Mouse (Mus musculus): ENCODE measurements around the gene Crmp1. TPM values are rescaled to one million over a fixed set of nuclear protein-coding genes. Genes with fewer than 3 reads are reported as not detected.

Gene Crmp1
- total and polyA plus RNA-seq, 2 experiments from 2014 or later: 851 to 954 TPM

DNA sequence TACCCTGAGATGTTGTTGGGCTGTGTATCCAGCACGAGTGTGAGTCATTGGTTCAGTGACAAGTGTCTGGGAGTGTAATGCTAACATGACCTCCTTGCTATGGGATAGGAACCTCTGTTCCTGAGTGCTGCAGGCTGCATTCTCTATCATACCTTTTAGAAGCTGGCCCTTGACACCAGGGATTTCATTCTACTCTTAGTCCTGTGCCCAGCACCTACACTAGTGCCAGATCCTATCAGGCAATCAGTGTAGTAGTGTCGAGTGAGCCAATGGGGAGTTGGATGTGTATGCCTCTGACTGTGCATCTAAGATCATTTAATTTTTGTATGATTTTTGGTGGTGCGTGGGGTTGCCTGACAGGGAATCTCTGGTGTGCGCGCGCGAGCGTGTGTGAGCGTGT lies 516 bp upstream of the Crmp1 start:
- H3K27me3 ChIP-seq (ENCODE audit: insufficient read depth, low read length): no peaks in the 10 kb centered on the region
- H3K9ac ChIP-seq (replicated peaks; ENCODE audit: low read length, poor library complexity, severe bottlenecking): peak overlapping the region; percentile 96
- DNase-seq (ENCODE audit: low spot score) (no peak), ATAC-seq (ENCODE audit: low FRiP score) (0 out of 2 replicates have a peak, but pooled peaks have one; percentile 1)
- WGBS: 7% methylated on average over 9 of the region's 9 CpGs
- peaks cover 8% of the 10 kb centered on the region; the same call in 1 of the 2 replicates for H3K4me1 ChIP-seq (ENCODE audit: insufficient read depth, low read length)
- H3K9me3 ChIP-seq (ENCODE audit: low read length): no peaks in the 10 kb centered on the region
- no peak for TF ChIP-seq CTCF (IDR thresholded peaks at IDR 0.05)
- no peaks in the 10 kb centered on the region for H3K36me3 ChIP-seq (ENCODE audit: insufficient read depth, low read length)
- H3K4me3 ChIP-seq (ENCODE audit: low read depth, low read length): peak overlapping the region; percentile 90
- peak overlapping the region; percentile 97 for H3K27ac ChIP-seq (ENCODE audit: low read depth, low read length)
- H3K4me2 ChIP-seq (ENCODE audit: low read depth, low read length, poor library complexity, severe bottlenecking): peak overlapping the region; percentile 85

DNA sequence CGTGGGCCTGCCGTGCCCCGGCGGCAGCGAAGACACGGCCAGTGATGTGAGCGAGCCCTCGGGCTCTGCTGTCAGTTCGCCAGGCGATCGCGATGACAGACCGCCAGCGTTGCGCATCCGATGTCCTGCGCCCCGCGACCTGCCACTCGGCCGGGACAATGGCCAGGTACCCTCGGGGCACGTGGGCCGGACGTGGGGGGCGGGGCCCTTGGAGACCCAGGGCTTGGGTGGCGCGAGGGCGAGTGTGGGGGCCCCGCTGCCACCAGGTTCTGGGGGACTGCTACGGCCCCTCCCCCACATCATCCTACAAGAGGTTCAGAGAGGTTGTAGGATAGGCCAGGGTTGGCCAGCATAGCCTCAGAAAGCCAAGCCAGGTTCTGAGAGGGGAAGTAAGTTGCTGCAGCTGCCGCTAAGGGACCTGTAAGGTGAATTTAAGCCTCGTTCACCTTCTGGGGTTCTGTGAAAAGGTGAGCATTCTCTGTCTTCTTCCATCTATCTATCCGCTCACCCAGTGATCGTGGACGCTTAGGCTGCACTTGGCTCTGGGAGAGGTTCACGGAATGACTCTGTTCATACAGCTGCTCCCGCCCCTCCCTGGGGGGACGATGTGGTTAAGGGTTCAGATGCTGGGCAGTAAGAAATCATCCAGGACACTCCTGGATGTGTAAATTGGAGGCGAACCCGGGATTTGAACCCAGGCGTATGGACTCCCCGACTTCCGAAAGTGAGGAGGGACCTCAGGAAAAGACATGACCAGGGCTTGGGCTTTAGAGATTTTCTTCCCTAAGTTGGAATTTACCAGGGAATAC lies 824 bp downstream of the Crmp1 start:
- ATAC-seq (ENCODE audit: low FRiP score): no peak
- Histone ChIP-seq H3K27me3 (ENCODE audit: insufficient read depth, low read length) (no peaks in the 10 kb centered on the region), H3K4me1 (ENCODE audit: insufficient read depth, low read length) (peaks cover 11% of the 10 kb centered on the region; the same call in 1 of the 2 replicates), H3K27ac (ENCODE audit: low read depth, low read length) (peak overlapping the region; percentile 97), H3K9me3 (ENCODE audit: low read length) (no peaks in the 10 kb centered on the region), H3K4me2 (ENCODE audit: low read depth, low read length, poor library complexity, severe bottlenecking) (peak overlapping the region; percentile 85), H3K9ac (replicated peaks; ENCODE audit: low read length, poor library complexity, severe bottlenecking) (peak overlapping the region; percentile 96), H3K36me3 (ENCODE audit: insufficient read depth, low read length) (no peaks in the 10 kb centered on the region), H3K4me3 (ENCODE audit: low read depth, low read length) (peak overlapping the region; percentile 90)
- DNase-seq (ENCODE audit: low spot score): no peak
- no peak for TF ChIP-seq CTCF (IDR thresholded peaks at IDR 0.05)
- WGBS: 9% methylated on average over 43 of the region's 44 CpGs

DNA sequence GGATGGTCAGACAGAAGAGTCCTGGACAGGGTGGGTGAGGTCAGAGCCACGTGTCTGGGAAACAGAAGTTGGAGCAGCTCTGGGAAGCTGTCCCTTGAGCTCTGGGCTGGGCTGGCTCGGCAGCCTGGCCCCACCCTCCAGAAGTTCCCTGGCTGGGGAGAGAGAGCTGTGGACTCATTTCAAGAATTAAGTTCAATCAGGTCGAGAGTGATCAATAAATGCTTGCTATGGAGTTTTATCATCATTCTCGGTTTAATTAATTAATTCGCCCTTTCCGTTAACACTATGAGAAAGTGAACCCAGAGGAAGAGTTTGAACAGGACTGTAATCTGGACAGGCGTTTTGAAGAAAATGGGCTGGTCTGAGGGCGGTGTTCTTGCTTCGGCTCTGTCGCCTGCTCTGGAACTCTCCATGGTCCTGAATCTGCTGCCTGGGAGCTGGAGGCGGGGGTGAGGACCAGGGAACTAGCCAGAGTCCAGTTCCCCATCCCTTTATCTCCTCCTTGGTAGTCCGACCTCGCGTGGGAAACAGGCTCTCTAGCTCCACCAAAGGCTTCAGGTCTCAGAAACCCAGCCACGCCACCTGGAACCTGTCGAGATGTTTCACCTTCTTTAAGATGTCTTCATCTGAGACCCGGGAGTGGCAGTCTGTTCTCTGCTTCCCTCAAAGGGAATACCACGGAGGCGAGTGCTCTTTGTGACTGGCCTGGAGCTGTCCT lies 1.6 kb downstream of the Crmp1 start:
- Histone ChIP-seq H3K4me2 (ENCODE audit: low read depth, low read length, poor library complexity, severe bottlenecking) (peak overlapping the region; percentile 85), H3K36me3 (ENCODE audit: insufficient read depth, low read length) (no peaks in the 10 kb centered on the region), H3K27ac (ENCODE audit: low read depth, low read length) (peak overlapping the region; percentile 97), H3K9ac (replicated peaks; ENCODE audit: low read length, poor library complexity, severe bottlenecking) (peak overlapping the region; percentile 96), H3K4me3 (ENCODE audit: low read depth, low read length) (peak overlapping the region; percentile 90), H3K9me3 (ENCODE audit: low read length) (no peaks in the 10 kb centered on the region), H3K4me1 (ENCODE audit: insufficient read depth, low read length) (peaks cover 17% of the 10 kb centered on the region), H3K27me3 (ENCODE audit: insufficient read depth, low read length) (no peaks in the 10 kb centered on the region)
- DNase-seq (ENCODE audit: low spot score) (peak; percentile 51), ATAC-seq (ENCODE audit: low FRiP score) (no peak)
- peak; percentile 23 for TF ChIP-seq CTCF (IDR thresholded peaks at IDR 0.05)
- WGBS: 2% methylated on average over 19 of the region's 19 CpGs

DNA sequence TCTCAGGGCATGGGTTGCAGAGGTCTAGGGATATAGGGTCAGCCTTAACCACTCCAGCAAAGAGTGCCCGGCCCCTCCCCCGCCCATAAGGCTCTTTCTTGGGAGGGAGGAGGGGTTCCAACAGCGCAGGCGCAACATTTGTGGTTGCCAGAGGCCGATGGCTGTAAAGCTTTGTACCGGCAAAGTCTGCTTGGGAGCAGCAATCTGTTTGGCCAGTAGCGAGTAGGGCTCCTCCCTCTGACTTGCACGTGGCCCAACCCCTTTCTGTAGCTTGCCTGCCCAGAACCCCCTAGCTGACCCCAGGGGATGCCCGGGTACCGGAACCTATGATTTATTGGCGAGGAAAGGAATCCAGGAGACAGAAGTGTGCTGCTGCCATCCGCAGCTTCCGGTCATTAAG lies 2.4 kb downstream of the Crmp1 start:
- Histone ChIP-seq H3K4me2 (ENCODE audit: low read depth, low read length, poor library complexity, severe bottlenecking) (peak overlapping the region; percentile 85), H3K9me3 (ENCODE audit: low read length) (no peaks in the 10 kb centered on the region), H3K4me3 (ENCODE audit: low read depth, low read length) (peak overlapping the region; percentile 90), H3K27ac (ENCODE audit: low read depth, low read length) (peak overlapping the region; percentile 97), H3K9ac (replicated peaks; ENCODE audit: low read length, poor library complexity, severe bottlenecking) (peak overlapping the region; percentile 96), H3K27me3 (ENCODE audit: insufficient read depth, low read length) (no peaks in the 10 kb centered on the region), H3K4me1 (ENCODE audit: insufficient read depth, low read length) (peaks cover 24% of the 10 kb centered on the region), H3K36me3 (ENCODE audit: insufficient read depth, low read length) (no peaks in the 10 kb centered on the region)
- peak; percentile 94 for DNase-seq (ENCODE audit: low spot score)
- ATAC-seq (ENCODE audit: low FRiP score): peak; percentile 24; the same call in 1 of the 2 replicates
- WGBS: 3% methylated on average over 13 of the region's 13 CpGs
- no peak for TF ChIP-seq CTCF (IDR thresholded peaks at IDR 0.05)

DNA sequence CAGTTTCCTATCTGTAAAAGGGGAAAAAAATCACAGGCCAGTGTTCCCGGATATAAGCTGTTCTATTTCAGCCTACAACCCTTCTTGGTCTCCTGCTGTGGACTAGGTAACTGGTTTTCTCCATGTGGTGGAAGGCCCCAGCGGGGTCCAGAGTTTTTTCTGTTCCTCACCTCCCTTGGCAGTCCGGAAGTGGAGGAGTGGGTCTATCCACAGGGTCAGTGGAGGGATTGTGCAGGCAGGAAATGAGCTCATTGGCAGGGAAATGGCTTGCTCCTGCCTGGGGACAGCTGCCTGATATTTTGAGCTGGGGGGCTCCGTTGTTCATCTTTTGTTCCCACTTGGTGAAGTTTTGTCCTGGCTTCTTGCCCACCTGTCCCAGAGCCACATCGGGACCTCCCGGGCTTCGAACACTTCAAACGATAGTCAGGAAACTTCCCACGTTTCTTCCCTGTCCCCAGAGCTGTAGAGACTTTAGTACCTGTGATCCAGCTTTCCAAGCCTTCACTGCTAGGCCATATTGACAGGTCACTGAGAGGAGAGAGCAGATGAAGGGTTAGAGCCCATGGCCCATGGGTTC lies 3.0 kb downstream of the Crmp1 start:
- Histone ChIP-seq H3K4me2 (ENCODE audit: low read depth, low read length, poor library complexity, severe bottlenecking) (peak overlapping the region; percentile 85), H3K27me3 (ENCODE audit: insufficient read depth, low read length) (no peaks in the 10 kb centered on the region), H3K27ac (ENCODE audit: low read depth, low read length) (peak overlapping the region; percentile 97), H3K9ac (replicated peaks; ENCODE audit: low read length, poor library complexity, severe bottlenecking) (peak overlapping the region; percentile 96), H3K36me3 (ENCODE audit: insufficient read depth, low read length) (no peaks in the 10 kb centered on the region), H3K4me1 (ENCODE audit: insufficient read depth, low read length) (peaks cover 27% of the 10 kb centered on the region), H3K9me3 (ENCODE audit: low read length) (no peaks in the 10 kb centered on the region), H3K4me3 (ENCODE audit: low read depth, low read length) (peak overlapping the region; percentile 90)
- ATAC-seq (ENCODE audit: low FRiP score) (no peak), DNase-seq (ENCODE audit: low spot score) (no peak)
- 34% methylated on average over 9 of the region's 9 CpGs for WGBS
- TF ChIP-seq CTCF (IDR thresholded peaks at IDR 0.05): no peak
